Mouse (Mus musculus): ENCODE data around the gene Ifrd1.

GRCm38 (mm10) chr12:40209049-40209448 lies 39.3 kb downstream of the Ifrd1 start:
- no peak for TF ChIP-seq EP300 (IDR thresholded peaks at IDR 0.05; ENCODE audit: insufficient read depth, low read depth, low read length)
- no peak for TF ChIP-seq CTCF (IDR thresholded peaks at IDR 0.05)

All from heart, adult 2 months (tissue).